ENCODE assay signal across 8 mouse cellular contexts in the genomic region with DNA sequence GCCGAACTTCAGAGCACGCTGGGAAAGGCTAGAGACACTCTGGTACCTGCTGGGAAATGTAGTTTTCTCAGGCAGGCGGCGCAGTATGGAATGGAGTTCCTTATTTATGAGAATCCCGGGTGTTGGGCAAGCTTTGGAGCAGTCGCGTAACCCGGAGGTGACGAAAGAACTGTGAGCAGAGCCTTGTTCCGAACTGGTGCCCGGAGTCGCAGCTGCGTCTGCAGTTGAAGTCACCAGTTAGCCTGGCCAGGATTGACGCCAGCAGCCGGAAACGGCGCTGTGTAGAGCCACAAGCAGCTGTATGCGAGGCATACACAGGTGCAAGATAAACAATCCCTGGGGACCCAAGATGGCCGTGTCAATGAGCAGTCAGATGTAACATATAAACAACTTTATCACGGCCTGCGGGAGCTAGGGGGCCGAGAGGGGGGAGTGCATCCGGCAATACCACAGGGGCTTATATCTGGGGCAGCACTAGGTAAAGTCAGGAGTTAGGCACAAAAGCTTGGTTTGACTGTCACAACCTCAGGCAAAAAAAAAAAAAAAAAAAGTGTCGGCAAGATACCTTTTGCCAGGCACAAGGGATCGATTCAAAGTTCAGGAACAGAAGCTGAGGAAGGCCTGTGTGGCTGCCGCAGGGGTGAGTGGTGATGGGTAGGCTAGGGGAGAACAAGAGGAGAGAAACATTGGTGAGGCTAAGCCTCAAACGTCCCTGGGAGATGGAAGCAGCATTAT. TPM values are rescaled to one million over a fixed set of nuclear protein-coding genes. Genes with fewer than 3 reads are reported as not detected.
DNase-seq lines count a peak whose midpoint lies in the region; ATAC-seq lines count a peak whose summit lies in the region.

A gene (minus strand): TSS at position 162 of the 735 bp plus-strand sequence.

- ATAC-seq in inflammation-experienced regulatory T-cells, adult 6 months = peak; percentile 89

- peaks cover 28% of the 10 kb centered on the region for H3K4me1 ChIP-seq in megakaryocyte, embryonic 14.5 days

- no peaks in the 10 kb centered on the region for H3K9me3 ChIP-seq in megakaryocyte, embryonic 14.5 days

- H3K4me3 ChIP-seq in megakaryocyte, embryonic 14.5 days (replicated peaks) = peak within 1 kb of the TSS; percentile 92

- no peaks in the 10 kb centered on the region for H3K27me3 ChIP-seq in megakaryocyte, embryonic 14.5 days (replicated peaks)

- intact Hi-C loops in gastrocnemius, postnatal 14 days (cut with DNase I; ENCODE audit: low total_unique reads) = no loop called here

- DNase-seq in adrenal gland, adult 2 months = peak; percentile 92
- DNase-seq in embryo, embryonic 11 days = peak; percentile 92
- DNase-seq in gastrocnemius, postnatal 14 days = peak; percentile 81
- peak; percentile 93 to 96 for DNase-seq in left cerebral cortex, adult 9 months (ENCODE audit: low spot score in 2 of 2)
- peak; percentile 92 to 95 for DNase-seq in right cerebral cortex, adult 2 months (ENCODE audit: low spot score in 2 of 2)
- DNase-seq in urinary bladder, postnatal 25 days (ENCODE audit: low spot score) = peak; percentile 65

- H3K36me3 ChIP-seq in megakaryocyte, embryonic 14.5 days (replicated peaks; ENCODE audit: low read length) = peaks cover 27% of the 10 kb centered on the region

RNA-seq across cellular contexts. Expression of the gene that starts here (rescaled TPM):
- total RNA-seq in adrenal gland, adult 2 months (2021) = 10 to 100 TPM; 10.3 TPM
- polyA plus RNA-seq in adrenal gland, adult 2 months (2012; rRNA removed) = 17.7 and 22.5 TPM in 2 replicates
- 1 to 10 TPM; 4.7 to 5.6 TPM for total RNA-seq in gastrocnemius, postnatal 14 days (2021)
- polyA plus RNA-seq in inflammation-experienced regulatory T-cells, adult 6 months (2017; shearing (Covaris generic)) = 10 to 100 TPM; 22.7 to 31.5 (median 23.6) TPM
- polyA plus RNA-seq in megakaryocyte, embryonic 14.5 days (2012; ENCODE audit: insufficient read depth, low replicate concordance) = 9.2 and 10.4 TPM in 2 replicates

Comparison
In these comparisons a context has a peak if more than half of its experiments do, and no peak if none do; other contexts are left out.
1. Peak in every context shown above with its lines: DNase-seq, ATAC-seq and H3K4me3 ChIP-seq.